Mouse (Mus musculus) cerebellum, adult (tissue): Measurements from ENCODE around the gene Sox10.

Experiments used
- ATAC-seq: cut with Nextera tagmentation; 2 replicates; pipeline ENCODE4 v1.9.2; 2017; ENCODE audit warnings: mild to moderate bottlenecking, moderate library complexity, mixed read lengths; ENCODE audit not compliant: insufficient number of reproducible peaks, low FRiP score, low TSS enrichment

Sox10 gene

DNA sequence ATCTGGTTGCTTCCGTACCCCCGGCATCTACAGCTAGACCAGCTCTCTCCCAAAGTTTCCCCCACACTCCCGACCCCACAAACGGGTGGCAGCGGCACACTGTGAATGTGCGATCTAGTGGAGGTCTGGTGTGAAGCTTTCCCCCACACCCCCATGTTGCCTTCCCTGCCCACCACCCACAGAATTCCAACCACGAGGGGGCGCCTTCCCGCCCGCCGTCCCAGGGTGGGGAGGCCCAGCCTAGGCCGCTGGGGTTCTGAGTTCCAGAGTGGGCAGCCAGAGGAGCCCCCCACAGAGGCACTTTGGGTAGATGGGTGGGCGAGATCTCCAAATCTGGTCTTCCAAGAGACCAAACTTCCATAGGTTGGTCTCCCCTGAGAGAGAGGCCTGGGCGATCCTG, 2.2 kb downstream of the Sox10 start:
- ATAC-seq, result no peak

DNA sequence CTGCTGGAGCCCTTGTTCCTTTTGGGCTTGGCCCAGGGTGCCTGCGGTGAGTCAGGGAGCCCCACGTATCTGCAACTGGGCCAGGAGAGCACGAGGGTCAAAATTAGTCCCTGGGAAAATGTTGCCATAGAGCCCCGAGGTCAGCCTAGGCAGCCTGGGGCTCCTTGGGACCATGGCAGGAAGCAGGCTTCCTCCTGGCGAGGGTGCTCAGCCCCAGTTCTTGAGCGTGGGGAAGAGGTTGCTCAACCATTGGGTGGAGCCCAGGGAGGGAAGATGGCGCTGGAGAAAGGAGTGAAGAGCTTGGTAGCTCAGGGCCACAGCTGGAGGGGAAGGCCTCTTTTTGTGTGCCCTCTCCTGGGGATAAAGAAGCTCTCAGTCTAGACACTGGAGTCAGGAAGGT, 2.7 kb downstream of the Sox10 start:
- ATAC-seq, result no peak

DNA sequence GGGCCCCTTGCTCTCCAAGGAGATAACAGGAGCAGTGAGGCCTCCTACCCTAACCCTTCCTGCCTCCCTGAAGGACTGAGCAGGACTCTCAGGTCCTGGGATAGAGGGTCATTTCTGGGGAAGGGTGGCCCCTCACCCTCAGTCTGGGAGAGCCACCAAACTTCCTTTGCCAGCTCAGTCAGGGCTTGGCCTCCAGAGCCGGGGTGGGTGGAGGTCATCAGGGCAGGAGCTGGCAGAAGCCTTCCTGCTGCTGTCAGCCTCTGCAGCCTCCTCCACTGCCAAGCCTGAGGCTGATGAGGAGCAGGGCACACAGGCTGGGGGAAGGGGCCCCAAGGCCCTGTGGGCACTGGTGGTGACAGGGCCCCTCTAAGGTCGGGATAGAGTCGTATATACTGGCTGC, 9.5 kb downstream of the Sox10 start:
- ATAC-seq, result no peak

- ATAC-seq, result no peak
Measured at GRCm38 (mm10) chr15:79152709-79153108, 12.3 kb downstream of the Sox10 start.

- ATAC-seq, result no peak
Measured at GRCm38 (mm10) chr15:79151881-79152280, 13.2 kb downstream of the Sox10 start.

DNA sequence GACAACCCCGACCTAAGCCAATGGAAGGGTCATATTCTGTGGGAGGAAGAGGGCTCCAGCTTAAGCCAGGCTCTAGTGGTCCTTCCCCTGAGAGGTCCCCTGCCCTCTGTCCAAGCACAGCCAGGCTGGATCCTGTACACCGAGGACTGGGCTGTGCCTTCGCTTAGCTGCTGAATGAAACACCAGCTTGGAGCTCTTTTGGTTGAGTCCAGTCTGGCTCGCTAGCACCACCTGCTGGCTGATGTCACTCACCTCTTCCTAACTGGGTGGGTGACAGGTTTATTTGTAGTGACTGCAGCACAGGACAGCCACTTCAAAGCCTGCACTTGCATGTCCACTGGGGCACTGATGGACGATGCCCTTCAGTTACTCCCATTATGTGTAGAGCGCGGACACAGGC, 16.5 kb downstream of the Sox10 start:
- peak; percentile 72 for ATAC-seq

DNA sequence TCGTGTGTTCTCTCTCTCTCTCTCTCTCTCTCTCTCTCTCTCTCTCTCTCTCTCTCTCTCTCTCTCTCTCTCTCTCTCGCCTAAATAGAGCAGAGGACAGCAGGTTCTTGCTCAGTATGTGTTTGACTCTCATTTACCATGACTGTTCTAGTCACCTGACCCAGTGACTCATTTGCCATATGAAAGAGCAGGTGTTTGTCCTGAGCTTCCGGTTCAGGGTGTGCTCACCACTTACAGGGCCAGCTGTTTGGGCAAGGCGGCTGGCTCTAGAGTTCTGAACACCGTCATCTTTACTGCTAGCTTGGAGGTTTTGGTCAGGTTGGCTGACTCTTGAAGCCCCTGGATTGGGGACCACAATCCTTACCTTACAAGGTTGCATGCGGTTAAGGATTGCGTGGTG, 19.5 kb downstream of the Sox10 start:
- no peak for ATAC-seq

GRCm38 (mm10) chr15:79144021-79144420, 21.0 kb downstream of the Sox10 start:
- no peak for ATAC-seq

- ATAC-seq, result no peak
Measured at GRCm38 (mm10) chr15:79143316-79143715, 21.7 kb downstream of the Sox10 start.

GRCm38 (mm10) chr15:79141566-79141917, 23.5 kb downstream of the Sox10 start:
- ATAC-seq, result no peak

GRCm38 (mm10) chr15:79140866-79141565, 24.0 kb downstream of the Sox10 start, which contains the start of the genes Polr2f and 1700088E04Rik:
Polr2f (plus strand) TSS chr15:79141009.
1700088E04Rik (minus strand) TSS chr15:79141253.
- peak; percentile 89 for ATAC-seq

GRCm38 (mm10) chr15:79139640-79140039, 25.4 kb downstream of the Sox10 start:
- no peak for ATAC-seq

- no peak for ATAC-seq
Measured at GRCm38 (mm10) chr15:79135783-79136575, 29.1 kb downstream of the Sox10 start.

DNA sequence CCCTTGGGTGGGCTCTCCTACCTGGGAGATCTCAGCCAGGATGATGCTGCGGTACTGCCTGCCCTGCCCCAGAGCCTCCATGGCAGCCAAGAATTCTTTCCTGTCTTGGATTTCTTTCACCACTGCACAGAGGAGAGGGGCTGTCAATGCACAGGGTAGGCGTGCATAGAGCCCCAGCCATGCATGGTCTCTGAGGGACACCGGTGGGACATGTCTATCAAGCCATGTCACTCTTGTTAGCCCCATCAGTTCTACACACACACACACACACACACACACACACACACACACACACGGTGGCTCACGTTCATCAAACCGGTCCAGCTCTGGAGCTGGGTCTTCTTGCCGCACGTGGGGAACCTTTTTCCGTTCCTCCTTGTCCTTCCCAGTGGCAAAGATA, 29.7 kb downstream of the Sox10 start:
- ATAC-seq, result no peak

DNA sequence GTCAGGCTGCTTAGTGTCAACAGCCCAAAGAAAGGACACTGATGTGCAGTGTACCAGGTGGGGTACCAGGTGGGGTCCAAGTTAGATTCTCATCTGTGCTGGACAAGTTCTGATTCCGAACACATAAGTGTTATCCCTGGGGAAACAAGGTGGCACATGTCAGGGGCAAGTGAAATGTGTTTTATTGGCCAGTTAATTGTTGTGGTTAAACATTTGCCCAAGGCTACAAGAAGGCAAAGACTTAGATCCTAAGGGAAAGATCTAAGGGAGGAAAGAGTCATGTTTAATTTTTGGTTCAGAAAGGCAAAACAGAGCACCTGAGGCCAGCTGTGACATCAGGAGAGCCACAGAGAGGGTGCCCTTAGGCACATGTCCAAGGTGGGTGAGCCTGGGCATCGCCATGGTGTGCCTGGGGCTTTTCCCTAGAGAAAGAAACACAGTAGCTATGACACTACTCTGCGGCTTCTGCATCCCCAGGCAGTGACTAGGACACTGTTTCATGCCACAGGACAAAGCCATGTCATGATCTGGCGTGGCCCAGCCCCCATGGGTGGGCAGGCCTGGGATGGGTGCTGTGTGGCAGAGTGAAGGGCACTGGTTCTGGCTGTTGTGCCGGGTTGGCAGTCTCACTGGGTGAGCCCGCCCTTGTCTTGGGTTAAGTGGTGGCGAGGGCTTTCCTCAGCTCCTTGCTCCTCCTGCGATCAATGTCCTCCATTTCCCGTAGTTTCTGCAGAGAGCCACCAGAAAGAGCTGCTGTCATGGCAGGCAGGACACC, 30.4 kb downstream of the Sox10 start:
- no peak for ATAC-seq

GRCm38 (mm10) chr15:79133191-79133661, 31.8 kb downstream of the Sox10 start:
- ATAC-seq, result no peak

DNA sequence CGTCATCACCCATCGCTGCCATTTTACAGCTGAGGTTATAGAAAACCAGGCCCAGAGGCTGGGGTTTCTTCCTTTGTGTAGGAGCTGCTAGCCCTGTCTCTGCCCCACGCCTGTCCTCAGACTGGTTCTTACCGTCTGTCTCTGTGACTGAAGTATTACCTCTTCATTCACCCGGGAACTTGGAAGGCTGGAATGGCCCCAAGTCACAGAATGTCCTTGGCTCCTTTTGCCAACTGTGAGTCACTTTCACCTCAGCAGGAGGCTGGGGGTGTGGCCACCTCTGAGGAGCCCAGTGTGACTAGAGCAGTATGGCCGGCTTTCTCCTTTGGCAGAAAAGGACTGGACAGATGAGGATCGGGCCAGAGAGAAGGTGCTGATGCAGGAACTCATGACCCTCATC, 33.6 kb downstream of the Sox10 start:
- ATAC-seq, result peak; percentile 57; the same call in 1 of the 2 replicates

GRCm38 (mm10) chr15:79130782-79131181, 34.3 kb downstream of the Sox10 start:
- ATAC-seq, result no peak

GRCm38 (mm10) chr15:79129311-79129710, 35.7 kb downstream of the Sox10 start:
- no peak for ATAC-seq

DNA sequence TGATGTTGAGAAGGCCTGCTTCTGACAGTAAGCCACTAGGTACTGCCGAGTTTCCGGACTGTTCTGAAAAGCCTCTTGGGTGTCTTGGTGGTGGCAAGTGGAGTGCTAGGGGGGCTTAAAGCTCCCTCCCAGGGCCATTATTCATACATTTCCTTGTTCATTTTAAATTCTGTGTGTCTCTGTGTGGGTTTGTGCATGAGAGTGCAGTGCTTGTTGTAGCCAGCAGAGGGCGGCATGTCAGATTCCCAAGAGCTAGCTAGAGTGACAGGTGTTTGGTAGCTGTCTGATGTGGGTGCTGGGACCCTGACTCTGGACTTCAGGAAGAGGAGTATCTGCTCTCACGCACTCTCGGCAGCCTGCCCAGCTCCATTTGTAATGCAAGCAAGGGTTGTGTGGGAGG, 36.8 kb downstream of the Sox10 start:
- ATAC-seq, result no peak

DNA sequence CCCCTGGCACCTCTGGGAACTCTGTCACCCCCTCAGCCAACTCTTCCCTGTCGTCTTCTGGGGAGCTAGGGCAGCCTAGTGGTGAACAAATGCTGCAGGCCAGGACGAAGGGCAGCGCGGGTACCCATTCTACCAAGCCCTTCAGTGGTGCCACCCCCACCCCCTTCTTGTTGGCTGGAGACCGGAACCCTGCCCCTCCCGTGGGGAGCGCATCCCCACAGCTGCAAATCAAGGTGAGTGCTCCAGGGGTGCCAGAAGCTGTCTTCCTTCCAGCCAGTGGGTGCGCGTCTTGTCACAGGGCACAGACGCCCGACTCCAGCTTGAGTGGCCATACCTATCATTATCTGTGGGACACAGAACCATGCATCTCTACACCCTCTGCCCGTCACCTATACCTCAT, 37.9 kb downstream of the Sox10 start:
- no peak for ATAC-seq
